Comparison of ENCODE assay signal across 15 mouse cellular contexts in genomic region chr9:94607750-94608106, GRCm38 (mm10).
DNase-seq lines count a peak whose midpoint lies in the region; ATAC-seq lines count a peak whose summit lies in the region.
"Had no signal": no experiment of that assay in that cellular context is flagged by ENCODE, and none has a peak within 500 bp of the region (broad histone marks: within the 10 kb centered on the region; RNA-seq: fewer than 3 reads in every experiment).

No protein-coding gene starts in this region.

- H3K27ac ChIP-seq in lung, embryonic 16.5 days (ENCODE audit: low read length): no peak overlapping the region
- H3K27ac ChIP-seq in stomach, embryonic 16.5 days (ENCODE audit: low read length): no peak overlapping the region
- H3K27ac ChIP-seq: gastrocnemius, adult 2 months; heart, adult 2 months; limb, embryonic 15.5 days; midbrain, embryonic 10.5 days had no signal

- WGBS in lung, embryonic 16.5 days: 7% methylated on average over 2 of the region's 2 CpGs
- 20% methylated on average over 2 of the region's 2 CpGs for WGBS in stomach, embryonic 16.5 days

- no peak overlapping the region for H3K4me3 ChIP-seq in lung, embryonic 16.5 days (ENCODE audit: low read length)
- no peak overlapping the region for H3K4me3 ChIP-seq in stomach, embryonic 16.5 days (replicated peaks; ENCODE audit: low read length)
- H3K4me3 ChIP-seq: gastrocnemius, adult 2 months; heart, adult 2 months; limb, embryonic 15.5 days; midbrain, embryonic 10.5 days had no signal

- ATAC-seq in lung, embryonic 16.5 days (ENCODE audit: low read depth): peak; percentile 23; the same call in 1 of the 2 replicates
- ATAC-seq in common myeloid progenitor, adult 5-6 weeks (replicated peaks; ENCODE audit: low read depth, poor library complexity, severe bottlenecking): peak; percentile 58; the same call in 1 of the 2 replicates
- peak; percentile 20 for ATAC-seq in inflammation-experienced regulatory T-cells, adult 6 months
- peak; percentile 56; the same call in 1 of the 2 replicates for ATAC-seq in stomach, embryonic 16.5 days (ENCODE audit: insufficient read depth, low FRiP score)
- ATAC-seq: forebrain, postnatal 0 days; hindbrain, embryonic 16.5 days had no signal

- DNase-seq in lung, postnatal 4 days: no peak
- no peak for DNase-seq in adrenal gland, postnatal 10 days
- DNase-seq in kidney, adult 11 months: no peak
- DNase-seq: cerebellum, postnatal 14 days; forebrain, postnatal 0 days; gastrocnemius, adult 2 months; heart, adult 2 months; lung, postnatal 14 days had no signal

- no peak overlapping the region for H3K4me2 ChIP-seq in lung, embryonic 16.5 days (ENCODE audit: low read depth, low read length)
- no peak overlapping the region for H3K4me2 ChIP-seq in stomach, embryonic 16.5 days (ENCODE audit: low read depth, low read length)
- H3K4me2 ChIP-seq: limb, embryonic 15.5 days had no signal

- H3K9me3 ChIP-seq in lung, embryonic 16.5 days (ENCODE audit: control insufficient read depth, low read length): no peaks in the 10 kb centered on the region
- no peaks in the 10 kb centered on the region for H3K9me3 ChIP-seq in stomach, embryonic 16.5 days (replicated peaks; ENCODE audit: control insufficient read depth, low read length)
- H3K9me3 ChIP-seq: limb, embryonic 15.5 days; midbrain, embryonic 10.5 days had no signal

- no peaks in the 10 kb centered on the region for H3K4me1 ChIP-seq in lung, embryonic 16.5 days (replicated peaks; ENCODE audit: control insufficient read depth, insufficient read depth, low read length)
- H3K4me1 ChIP-seq in stomach, embryonic 16.5 days (ENCODE audit: control insufficient read depth, insufficient read depth, low read length): no peaks in the 10 kb centered on the region

- no peak overlapping the region for H3K9ac ChIP-seq in lung, embryonic 16.5 days (ENCODE audit: low read length)
- H3K9ac ChIP-seq in stomach, embryonic 16.5 days (ENCODE audit: low read length): no peak overlapping the region
- H3K9ac ChIP-seq: forebrain, postnatal 0 days; limb, embryonic 15.5 days had no signal

- no peaks in the 10 kb centered on the region for H3K27me3 ChIP-seq in lung, embryonic 16.5 days (ENCODE audit: control insufficient read depth, insufficient read depth, low read depth, low read length)
- no peaks in the 10 kb centered on the region for H3K27me3 ChIP-seq in stomach, embryonic 16.5 days (ENCODE audit: control insufficient read depth, insufficient read depth, low read length)
- H3K27me3 ChIP-seq: limb, embryonic 15.5 days had no signal

- H3K36me3 ChIP-seq in lung, embryonic 16.5 days (ENCODE audit: control insufficient read depth, insufficient read depth, low read length): no peaks in the 10 kb centered on the region
- H3K36me3 ChIP-seq in stomach, embryonic 16.5 days (ENCODE audit: control insufficient read depth, insufficient read depth, low read length): no peaks in the 10 kb centered on the region
- H3K36me3 ChIP-seq: limb, embryonic 15.5 days; midbrain, embryonic 10.5 days had no signal
